Mouse (Mus musculus) c-Kit-negative CD71-positive TER-119-positive erythroid progenitor cells, embryonic 14.5 days (primary cell): ENCODE results near the gene Arsj.

ENCODE experiments used
- DNase-seq: peaks from one replicate; pipeline ENCODE4 v3.0.0-alpha.2; 2013; ENCODE audit warnings: low read depth, low spot score

Arsj gene

GRCm38 (mm10) chr3:126363568-126364505, at the start of gene Arsj:
Arsj (plus strand) TSS chr3:126363684.
- no peak for DNase-seq

GRCm38 (mm10) chr3:126324872-126325498, 38.5 kb upstream of the Arsj start:
- DNase-seq, result no peak

DNA sequence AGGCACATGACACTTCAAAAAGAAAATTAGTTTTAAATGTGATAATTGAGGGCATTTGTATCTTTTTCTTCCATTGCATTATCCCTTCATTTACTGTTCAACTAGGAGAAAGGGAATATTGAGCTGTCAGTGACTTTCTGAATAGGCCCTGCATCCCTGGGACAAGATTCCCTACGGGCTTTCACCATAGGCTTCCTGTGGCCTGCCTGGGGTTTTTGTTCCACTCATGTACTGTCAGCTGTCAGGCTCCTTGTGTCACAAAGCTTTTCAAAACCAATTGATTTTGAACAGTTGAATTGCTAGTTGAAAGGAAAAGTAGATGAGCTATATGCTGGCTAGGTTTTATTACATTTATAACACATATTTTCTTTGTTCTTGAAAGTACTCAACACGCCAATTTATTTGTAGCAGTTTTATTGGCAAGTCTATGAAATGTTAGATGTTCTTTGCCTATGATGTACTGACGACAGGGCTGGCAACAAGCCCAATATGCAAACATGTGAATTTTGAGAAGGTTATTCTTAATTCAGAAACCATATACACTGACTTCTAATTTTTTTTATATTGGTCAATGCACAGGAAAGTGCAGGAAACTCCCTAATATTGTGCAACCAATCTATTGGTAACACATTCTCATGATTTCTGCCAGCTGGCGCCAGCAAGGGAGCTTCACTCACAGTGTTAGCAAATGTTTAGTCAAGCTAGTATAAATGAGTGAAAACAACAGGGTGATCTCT, 37.4 kb upstream of the Arsj start:
- no peak for DNase-seq

- DNase-seq, result no peak
Measured at GRCm38 (mm10) chr3:126326628-126327325, 36.7 kb upstream of the Arsj start.

DNA sequence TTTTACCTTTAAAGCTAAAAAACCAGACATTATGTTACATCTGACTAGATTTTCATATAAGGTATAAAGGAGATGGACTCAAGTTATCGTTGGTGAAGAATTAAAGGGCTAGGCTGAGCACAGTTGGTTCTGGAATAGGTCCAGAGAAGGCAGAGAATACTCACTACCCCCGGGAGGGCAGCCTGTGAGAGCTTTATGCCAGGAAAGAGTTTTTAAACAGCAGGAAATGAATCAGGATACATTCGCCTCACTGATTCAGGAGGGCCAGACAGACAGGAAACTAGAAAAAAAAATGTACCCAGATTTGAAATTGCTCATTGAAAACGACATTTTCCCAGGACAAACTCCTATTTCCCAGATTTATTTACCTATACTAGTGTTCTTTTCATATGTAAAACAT, 28.2 kb upstream of the Arsj start:
- DNase-seq, result no peak

DNA sequence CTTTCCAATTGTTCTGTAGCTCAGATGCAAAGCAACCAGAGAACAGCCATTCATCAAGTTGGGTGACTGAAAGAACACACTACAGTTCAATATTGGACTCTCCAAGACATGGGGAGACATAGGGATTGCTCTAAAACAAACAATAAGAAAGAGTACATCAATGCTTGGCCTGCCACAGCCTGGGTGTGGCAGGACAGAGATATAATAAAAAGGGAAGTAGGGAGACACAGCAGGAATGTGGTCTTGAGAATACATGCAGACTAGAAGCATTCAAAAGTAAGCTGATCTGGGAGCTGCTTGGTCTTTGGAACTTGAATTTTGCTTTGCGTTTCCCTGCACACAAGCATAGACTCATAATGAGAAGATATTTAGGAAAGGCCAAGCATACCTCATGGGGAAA, 18.7 kb upstream of the Arsj start:
- DNase-seq, result no peak

DNA sequence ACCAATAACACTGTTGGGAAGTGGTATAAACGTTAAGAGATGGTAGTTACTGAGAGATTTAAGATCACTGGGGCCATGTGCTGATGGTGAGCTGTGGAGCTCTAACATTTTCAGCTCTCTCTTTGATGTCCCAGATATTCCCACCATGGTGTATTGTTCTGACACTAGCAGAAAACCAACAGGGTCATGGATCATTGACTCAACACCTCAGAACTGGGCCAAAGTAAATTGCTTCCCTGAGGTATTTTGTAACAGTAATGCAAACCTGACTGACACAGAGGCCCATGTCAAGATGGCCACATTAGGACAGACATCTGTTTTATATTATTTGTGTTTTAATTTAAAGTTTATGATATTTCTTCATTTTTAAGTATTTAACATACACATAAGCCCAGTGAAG, 3.7 kb upstream of the Arsj start:
- DNase-seq, result no peak

DNA sequence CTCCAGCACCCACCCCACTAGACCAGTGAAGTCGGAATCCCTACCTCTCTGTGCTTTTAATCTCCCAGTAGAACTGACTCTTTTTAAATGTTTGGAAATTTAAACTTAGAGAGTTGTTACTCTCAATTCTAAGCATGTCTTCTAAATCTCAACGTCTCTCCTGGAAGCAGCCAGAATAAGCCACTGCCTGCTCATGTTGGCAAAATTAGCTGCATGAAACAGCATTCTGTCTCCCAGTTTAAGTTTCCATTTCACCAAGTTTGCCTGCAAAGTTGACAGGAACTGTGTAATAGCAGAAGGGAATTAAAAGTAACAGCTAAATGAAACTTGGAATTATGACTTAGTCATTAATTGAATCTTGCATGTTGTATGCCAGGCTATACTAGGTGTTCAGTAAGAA, 1.1 kb upstream of the Arsj start:
- DNase-seq, result no peak

GRCm38 (mm10) chr3:126362931-126363525, 456 bp upstream of the Arsj start:
- no peak for DNase-seq

- no peak for DNase-seq
Measured at GRCm38 (mm10) chr3:126364555-126364954, 1.1 kb downstream of the Arsj start.

DNA sequence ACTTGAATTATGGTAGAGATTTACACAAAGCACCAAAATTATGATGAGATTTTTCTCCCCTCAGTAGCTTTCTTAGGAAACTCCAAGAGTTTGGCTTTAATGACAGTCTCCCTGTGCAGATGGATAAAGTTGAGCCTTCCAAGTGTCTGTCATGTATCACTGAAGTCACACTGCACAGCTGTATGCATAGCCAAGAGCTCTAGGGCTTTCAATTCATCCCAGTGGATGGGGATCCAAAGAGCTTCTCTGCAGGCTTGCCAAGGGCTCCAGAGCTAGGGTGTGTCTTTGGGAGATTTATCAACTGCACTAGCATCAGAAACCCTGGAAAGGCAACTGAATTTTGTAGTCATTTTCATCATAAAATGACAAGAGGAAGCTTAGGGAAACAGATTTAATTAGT, 7.1 kb downstream of the Arsj start:
- no peak for DNase-seq

DNA sequence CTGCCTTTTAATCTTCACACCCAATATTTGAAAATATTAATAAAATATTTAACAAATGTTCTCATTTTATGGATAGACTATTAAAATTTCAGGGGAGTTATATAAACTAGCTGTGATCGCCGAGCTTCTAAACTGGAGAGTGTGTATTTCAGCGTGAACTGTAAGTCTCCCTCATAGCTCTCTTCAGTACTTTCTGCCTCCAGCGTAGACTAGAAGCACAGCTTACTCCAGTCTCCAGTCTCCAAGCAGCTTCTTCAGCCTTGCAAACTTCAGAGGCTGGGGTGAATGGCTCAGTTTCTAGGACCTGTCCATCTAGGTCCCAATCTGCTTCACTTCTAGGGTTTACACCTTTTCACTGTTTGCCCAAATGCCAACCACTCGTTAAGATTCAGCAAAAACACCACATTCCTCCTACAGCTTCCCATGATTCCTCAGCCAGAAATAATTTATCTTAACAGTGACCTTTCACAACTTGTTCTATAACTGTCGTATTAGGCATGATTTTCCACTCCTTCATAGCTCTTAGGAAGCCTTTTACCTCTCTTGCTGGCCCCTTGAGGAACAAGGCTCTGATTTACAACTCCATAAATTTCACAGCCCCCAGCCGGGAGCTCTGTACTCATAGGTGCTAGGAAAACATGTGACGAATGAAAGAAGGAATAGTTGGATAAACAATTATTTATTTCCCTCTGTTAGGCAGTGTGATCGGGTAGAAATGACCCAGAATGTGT, 9.5 kb downstream of the Arsj start:
- DNase-seq, result no peak

GRCm38 (mm10) chr3:126373721-126374120, 10.2 kb downstream of the Arsj start:
- no peak for DNase-seq

DNA sequence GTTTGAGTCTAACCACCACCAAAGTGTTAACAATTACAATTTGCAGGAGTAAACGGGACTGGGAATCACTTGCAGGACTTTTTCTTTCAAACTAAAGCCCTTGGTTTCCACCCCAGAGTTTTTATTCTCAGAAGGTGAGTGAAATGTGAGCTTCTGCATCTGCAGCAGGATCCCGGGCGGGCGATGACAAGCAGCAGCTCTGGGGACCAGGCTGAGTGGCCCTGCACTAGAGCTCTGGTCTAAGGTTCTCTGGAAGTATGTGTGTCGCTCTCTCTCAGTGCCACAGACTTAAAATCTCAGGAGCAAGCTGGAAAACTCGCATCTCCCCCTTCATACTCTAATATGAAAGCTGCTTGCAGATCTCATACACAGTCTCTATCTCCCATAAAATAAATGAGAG, 15.8 kb downstream of the Arsj start:
- DNase-seq, result no peak

DNA sequence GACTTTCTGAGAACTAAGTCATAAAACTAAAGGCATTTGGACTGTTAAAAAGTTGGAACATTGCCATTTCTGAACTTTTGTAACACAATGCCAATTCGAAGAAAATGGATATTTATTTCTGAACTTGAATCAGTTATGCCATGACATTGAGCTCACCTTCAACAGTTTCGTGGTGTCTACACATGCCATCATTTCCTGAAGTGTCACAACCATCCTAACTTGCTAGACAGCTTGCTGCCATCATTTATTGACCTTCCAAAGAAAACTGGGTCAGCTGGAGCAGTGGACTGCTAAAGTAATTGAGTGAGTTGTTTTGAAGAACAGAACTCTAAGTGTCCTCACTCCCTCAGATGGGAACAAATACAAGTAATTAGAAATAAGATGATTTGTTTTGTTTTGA, 16.2 kb downstream of the Arsj start:
- no peak for DNase-seq

DNA sequence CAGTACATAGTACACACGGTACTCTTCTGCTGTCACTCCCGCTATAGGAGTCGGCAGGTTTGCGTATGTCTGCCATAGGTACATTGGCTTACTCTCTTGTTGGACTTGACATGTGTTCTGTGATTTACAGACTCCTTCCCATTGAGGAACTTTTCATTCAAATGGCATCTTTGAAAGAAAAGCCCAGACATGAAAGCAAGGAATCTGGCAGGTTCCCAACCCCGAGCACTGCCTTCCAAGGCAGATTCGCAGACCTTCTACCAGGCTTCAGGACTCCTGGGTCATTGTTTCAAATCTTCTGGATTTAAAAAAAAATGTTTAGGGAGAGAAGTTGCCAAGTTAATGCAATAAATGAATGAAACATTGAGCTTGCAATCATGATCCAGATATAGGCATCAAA, 19.8 kb downstream of the Arsj start:
- no peak for DNase-seq

DNA sequence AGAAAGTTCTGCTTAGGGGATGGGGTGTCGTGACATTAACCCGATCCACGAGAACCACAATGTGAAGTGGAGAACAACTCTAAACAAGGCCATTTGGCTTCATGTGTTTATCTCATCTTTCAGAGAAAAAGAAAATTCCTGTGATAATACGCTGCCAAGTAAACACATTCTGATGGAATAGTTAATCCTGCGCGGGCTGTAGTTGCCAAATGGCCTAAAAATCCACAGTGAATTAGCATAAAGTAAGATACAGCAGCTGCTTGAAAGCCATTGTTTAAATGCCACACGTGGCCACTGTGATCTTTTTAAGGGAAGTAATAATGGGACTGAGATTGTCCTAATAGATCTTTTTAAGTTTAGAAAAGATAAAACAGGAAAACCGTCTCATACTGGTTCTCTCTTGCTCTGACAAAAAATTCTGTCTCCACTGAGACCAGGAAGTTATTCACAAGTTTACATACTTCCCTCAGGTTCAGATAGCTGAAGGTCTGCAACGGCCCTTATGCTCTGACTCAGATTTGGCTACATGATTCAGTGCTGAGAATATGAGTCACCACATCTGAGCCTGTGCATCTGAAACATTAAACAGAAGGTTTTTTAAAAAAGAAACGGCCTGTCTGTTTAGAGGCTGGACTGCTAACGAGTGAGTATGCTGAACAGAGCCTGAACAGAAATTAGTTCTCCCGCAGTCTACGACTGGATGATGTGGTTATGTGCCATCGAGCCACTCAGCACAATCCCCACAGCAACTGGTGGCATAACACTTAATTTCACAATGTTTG, 21.4 kb downstream of the Arsj start:
- no peak for DNase-seq

- DNase-seq, result no peak
Measured at GRCm38 (mm10) chr3:126397451-126397850, 34.0 kb downstream of the Arsj start.

DNA sequence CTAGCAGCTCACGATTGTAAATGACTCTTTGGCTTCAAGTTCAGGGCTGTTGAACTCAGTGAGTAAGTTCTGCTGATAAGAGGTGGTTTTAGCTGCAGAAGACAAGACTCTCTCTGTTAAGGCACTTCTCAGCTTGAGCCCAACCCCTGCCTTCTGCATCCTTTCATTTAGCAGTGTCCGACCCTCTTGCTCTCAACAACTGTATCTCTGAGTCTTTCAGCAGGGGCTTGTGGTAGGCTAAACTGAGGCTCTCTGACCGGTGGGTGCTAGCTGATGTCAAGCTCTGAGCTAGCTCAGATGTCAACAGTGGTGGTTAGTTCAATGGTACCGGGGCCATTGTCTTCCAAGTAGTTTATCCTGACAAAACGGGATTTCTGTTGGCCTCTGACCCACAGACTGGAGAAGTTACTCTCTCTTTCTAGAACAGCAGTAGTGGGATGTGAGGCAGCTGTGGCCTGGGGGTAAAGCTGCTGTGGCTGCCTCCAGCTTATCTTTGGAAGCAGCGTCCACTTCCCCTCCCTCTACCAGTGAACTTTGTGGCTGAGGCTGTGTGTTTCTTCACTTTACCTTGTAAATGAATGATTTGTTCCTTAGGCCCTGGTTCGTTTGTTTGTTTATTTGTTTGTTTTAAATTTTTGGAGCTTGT, 34.6 kb downstream of the Arsj start:
- no peak for DNase-seq
